Mouse (Mus musculus): ENCODE data around the gene Wdr66. TPM values are rescaled to one million over a fixed set of nuclear protein-coding genes. Genes with fewer than 3 reads are reported as not detected.

Gene Wdr66
- polyA plus RNA-seq, 1 experiment from 2014 or later: 1.4 TPM

- peak overlapping the region; percentile 99 for H3K27ac ChIP-seq
- ATAC-seq (ENCODE audit: insufficient number of reproducible peaks, insufficient read depth, low FRiP score, low TSS enrichment, low read depth): no peak
- H3K4me1 ChIP-seq: peaks cover 40% of the 10 kb centered on the region
- H3K36me3 ChIP-seq: peaks cover 6% of the 10 kb centered on the region; the same call in 1 of the 2 replicates
- no peaks in the 10 kb centered on the region for H3K9me3 ChIP-seq
- peak overlapping the region; percentile 98 for H3K9ac ChIP-seq
- peak overlapping the region; percentile 86 for H3K4me2 ChIP-seq
- WGBS: under 1% methylated on average over 22 of the region's 22 CpGs
- H3K27me3 ChIP-seq: no peaks in the 10 kb centered on the region
- H3K4me3 ChIP-seq: peak overlapping the region; percentile 95
Measured at GRCm38 (mm10) chr5:123345853-123346654, 94.2 kb downstream of the Wdr66 start.

- 55% methylated on average over 7 of the region's 7 CpGs for WGBS
- Histone ChIP-seq H3K4me2 (peak overlapping the region; percentile 86), H3K4me3 (peak overlapping the region; percentile 95), H3K9ac (peak overlapping the region; percentile 98), H3K9me3 (no peaks in the 10 kb centered on the region), H3K36me3 (peaks cover 9% of the 10 kb centered on the region), H3K27ac (peak overlapping the region; percentile 99), H3K27me3 (no peaks in the 10 kb centered on the region), H3K4me1 (peaks cover 40% of the 10 kb centered on the region)
- no peak for ATAC-seq (ENCODE audit: insufficient number of reproducible peaks, insufficient read depth, low FRiP score, low TSS enrichment, low read depth)
Measured at GRCm38 (mm10) chr5:123346701-123347270, 94.9 kb downstream of the Wdr66 start.

GRCm38 (mm10) chr5:123347985-123348384, 96.1 kb downstream of the Wdr66 start:
- H3K4me1 ChIP-seq: peaks cover 45% of the 10 kb centered on the region
- H3K4me3 ChIP-seq: no peak overlapping the region
- no peaks in the 10 kb centered on the region for H3K9me3 ChIP-seq
- WGBS: 69% methylated on average over 2 of the region's 2 CpGs
- no peak overlapping the region for H3K27ac ChIP-seq
- H3K9ac ChIP-seq: no peak overlapping the region
- no peak overlapping the region for H3K4me2 ChIP-seq
- peaks cover 21% of the 10 kb centered on the region for H3K36me3 ChIP-seq
- no peak for ATAC-seq (ENCODE audit: insufficient number of reproducible peaks, insufficient read depth, low FRiP score, low TSS enrichment, low read depth)
- H3K27me3 ChIP-seq: no peaks in the 10 kb centered on the region

- no peak for ATAC-seq (ENCODE audit: insufficient number of reproducible peaks, insufficient read depth, low FRiP score, low TSS enrichment, low read depth)
- H3K4me1 ChIP-seq: peaks cover 44% of the 10 kb centered on the region
- peaks cover 32% of the 10 kb centered on the region for H3K36me3 ChIP-seq
- H3K27me3 ChIP-seq: no peaks in the 10 kb centered on the region
- no peak overlapping the region for H3K4me2 ChIP-seq
- no peaks in the 10 kb centered on the region for H3K9me3 ChIP-seq
- H3K4me3 ChIP-seq: no peak overlapping the region
- 36% methylated on average over 10 of the region's 10 CpGs for WGBS
- H3K27ac ChIP-seq: no peak overlapping the region
- H3K9ac ChIP-seq: no peak overlapping the region
Measured at GRCm38 (mm10) chr5:123350386-123350785, 98.5 kb downstream of the Wdr66 start.

- Histone ChIP-seq H3K36me3 (peaks cover 80% of the 10 kb centered on the region), H3K27me3 (no peaks in the 10 kb centered on the region), H3K27ac (peak overlapping the region; percentile 69), H3K9ac (peak overlapping the region; percentile 32; the same call in 1 of the 2 replicates), H3K4me3 (no peak overlapping the region), H3K9me3 (no peaks in the 10 kb centered on the region), H3K4me2 (no peak overlapping the region), H3K4me1 (peaks cover 12% of the 10 kb centered on the region; the same call in 1 of the 2 replicates)
- ATAC-seq (ENCODE audit: insufficient number of reproducible peaks, insufficient read depth, low FRiP score, low TSS enrichment, low read depth): peak; percentile 71; the same call in 1 of the 2 replicates
- 69% methylated on average over 11 of the region's 11 CpGs for WGBS
Measured at GRCm38 (mm10) chr5:123355918-123356317, 104.0 kb downstream of the Wdr66 start.

GRCm38 (mm10) chr5:123357253-123357652, 105.4 kb downstream of the Wdr66 start:
- Histone ChIP-seq H3K27ac (no peak overlapping the region; the same call in 1 of the 2 replicates), H3K4me1 (peaks cover 12% of the 10 kb centered on the region; the same call in 1 of the 2 replicates), H3K9me3 (no peaks in the 10 kb centered on the region), H3K36me3 (peaks cover 85% of the 10 kb centered on the region), H3K4me2 (no peak overlapping the region), H3K9ac (no peak overlapping the region), H3K27me3 (no peaks in the 10 kb centered on the region), H3K4me3 (no peak overlapping the region)
- 88% methylated on average over 4 of the region's 4 CpGs for WGBS
- ATAC-seq (ENCODE audit: insufficient number of reproducible peaks, insufficient read depth, low FRiP score, low TSS enrichment, low read depth): no peak

- Histone ChIP-seq H3K4me2 (no peak overlapping the region), H3K36me3 (peaks cover 99% of the 10 kb centered on the region), H3K27ac (no peak overlapping the region), H3K9ac (no peak overlapping the region), H3K4me3 (no peak overlapping the region), H3K4me1 (peaks cover 7% of the 10 kb centered on the region; the same call in 1 of the 2 replicates), H3K27me3 (no peaks in the 10 kb centered on the region), H3K9me3 (no peaks in the 10 kb centered on the region)
- no peak for ATAC-seq (ENCODE audit: insufficient number of reproducible peaks, insufficient read depth, low FRiP score, low TSS enrichment, low read depth)
- 88% methylated on average over 6 of the region's 6 CpGs for WGBS
Measured at GRCm38 (mm10) chr5:123359431-123359830, 107.5 kb downstream of the Wdr66 start.

- Histone ChIP-seq H3K36me3 (peaks cover 96% of the 10 kb centered on the region), H3K4me3 (no peak overlapping the region)
Measured at GRCm38 (mm10) chr5:123362911-123363310, 111.0 kb downstream of the Wdr66 start.

GRCm38 (mm10) chr5:123364302-123364971, 112.5 kb downstream of the Wdr66 start:
- H3K4me3 ChIP-seq: no peak overlapping the region
- no peak overlapping the region for H3K27ac ChIP-seq
- H3K9me3 ChIP-seq: no peaks in the 10 kb centered on the region
- no peaks in the 10 kb centered on the region for H3K27me3 ChIP-seq
- H3K4me1 ChIP-seq: peaks cover 6% of the 10 kb centered on the region; the same call in 1 of the 2 replicates
- WGBS: 73% methylated on average over 11 of the region's 11 CpGs
- peaks cover 89% of the 10 kb centered on the region for H3K36me3 ChIP-seq
- H3K9ac ChIP-seq: no peak overlapping the region
- no peak overlapping the region for H3K4me2 ChIP-seq
- ATAC-seq (ENCODE audit: insufficient number of reproducible peaks, insufficient read depth, low FRiP score, low TSS enrichment, low read depth): no peak

More at GRCm38 (mm10) chr5:123362911-123363310, 111.0 kb downstream of the Wdr66 start:
- no peaks in the 10 kb centered on the region for H3K27me3 ChIP-seq
- WGBS: 83% methylated on average over 4 of the region's 4 CpGs
- no peaks in the 10 kb centered on the region for H3K9me3 ChIP-seq
- no peak overlapping the region for H3K4me2 ChIP-seq
- no peak overlapping the region for H3K9ac ChIP-seq
- H3K4me1 ChIP-seq: peaks cover 6% of the 10 kb centered on the region; the same call in 1 of the 2 replicates
- no peak for ATAC-seq (ENCODE audit: insufficient number of reproducible peaks, insufficient read depth, low FRiP score, low TSS enrichment, low read depth)
- no peak overlapping the region for H3K27ac ChIP-seq

- no peak overlapping the region for H3K4me3 ChIP-seq
- no peak overlapping the region for H3K27ac ChIP-seq
- H3K36me3 ChIP-seq: peaks cover 88% of the 10 kb centered on the region
- H3K27me3 ChIP-seq: no peaks in the 10 kb centered on the region
- H3K9me3 ChIP-seq: no peaks in the 10 kb centered on the region
- no peak for ATAC-seq (ENCODE audit: insufficient number of reproducible peaks, insufficient read depth, low FRiP score, low TSS enrichment, low read depth)
- WGBS: 77% methylated on average over 13 of the region's 13 CpGs
- H3K9ac ChIP-seq: no peak overlapping the region
- H3K4me2 ChIP-seq: no peak overlapping the region
- peaks cover 4% of the 10 kb centered on the region; the same call in 1 of the 2 replicates for H3K4me1 ChIP-seq
Measured at GRCm38 (mm10) chr5:123368869-123369488, 117.1 kb downstream of the Wdr66 start.

- H3K4me2 ChIP-seq: no peak overlapping the region
- H3K4me1 ChIP-seq: no peaks in the 10 kb centered on the region
- H3K27ac ChIP-seq: no peak overlapping the region
- H3K9me3 ChIP-seq: no peaks in the 10 kb centered on the region
- no peaks in the 10 kb centered on the region for H3K27me3 ChIP-seq
- no peak overlapping the region for H3K9ac ChIP-seq
- no peak overlapping the region for H3K4me3 ChIP-seq
- WGBS: 88% methylated on average over 5 of the region's 5 CpGs
- ATAC-seq (ENCODE audit: insufficient number of reproducible peaks, insufficient read depth, low FRiP score, low TSS enrichment, low read depth): no peak
- peaks cover 83% of the 10 kb centered on the region for H3K36me3 ChIP-seq
Measured at GRCm38 (mm10) chr5:123370049-123370448, 118.1 kb downstream of the Wdr66 start.

Data from embryonic facial prominence, embryonic 13.5 days (tissue).